Mouse (Mus musculus) forebrain, embryonic 10.5 days (tissue): Measurements from ENCODE around the gene Hba-a1. TPM values are rescaled to one million over a fixed set of nuclear protein-coding genes. Genes with fewer than 3 reads are reported as not detected.
"Not testable (repeated sequence)": the region's sequence is repeated elsewhere in the genome, so short reads cannot be mapped to it uniquely, and the experiment has no call there.

ENCODE experiments used
- DNase-seq: peaks from one replicate; pipeline ENCODE4 v3.0.0-alpha.2; 2017; ENCODE audit warnings: low spot score; ENCODE audit errors: extremely low spot score
- H3K27ac ChIP-seq: fragments of 300-500 bp; sonication (generic); 2 replicates; pipeline ENCODE4 v1.5.1; 2016; ENCODE audit warnings: mild to moderate bottlenecking
- H3K27me3 ChIP-seq: fragments of 300-500 bp; sonication (generic); 2 replicates; pipeline ENCODE4 v1.6.1; 2016; ENCODE audit warnings: mild to moderate bottlenecking; ENCODE audit not compliant: poor library complexity, severe bottlenecking
- H3K36me3 ChIP-seq: fragments of 300-500 bp; sonication (generic); replicated peaks from 2 replicates; pipeline ENCODE4 v1.6.1; 2016; ENCODE audit warnings: mild to moderate bottlenecking, moderate library complexity
- H3K4me1 ChIP-seq: fragments of 300-500 bp; sonication (generic); 2 replicates; pipeline ENCODE4 v1.6.1; 2016
- H3K4me3 ChIP-seq: fragments of 300-500 bp; sonication (generic); 2 replicates; pipeline ENCODE4 v1.5.1; 2016; ENCODE audit warnings: mild to moderate bottlenecking, moderate library complexity
- H3K9me3 ChIP-seq: fragments of 300-500 bp; sonication (generic); 2 replicates; pipeline ENCODE4 v1.6.1; 2016; ENCODE audit warnings: mild to moderate bottlenecking, moderate library complexity
- WGBS: fragments of 180-500 bp; shearing (Covaris S2); methylation state at CpG from one replicate; pipeline ENCODE4 v1.1.7; 2016; 5-methylcytosine and 5-hydroxymethylcytosine counted together
- polyA plus RNA-seq: library from polyadenylated mRNA; unstranded; fragments of >200 nt; fragmentation: Nextera tagmentation; extraction: Ambion mirVana; gene quantifications from 2 replicates; pipeline ENCODE4 v1.2.1, GENCODE M21; 2016

The Hba-a1 gene
- polyA plus RNA-seq, 1 experiment from 2014 or later = 3,072 TPM

DNA sequence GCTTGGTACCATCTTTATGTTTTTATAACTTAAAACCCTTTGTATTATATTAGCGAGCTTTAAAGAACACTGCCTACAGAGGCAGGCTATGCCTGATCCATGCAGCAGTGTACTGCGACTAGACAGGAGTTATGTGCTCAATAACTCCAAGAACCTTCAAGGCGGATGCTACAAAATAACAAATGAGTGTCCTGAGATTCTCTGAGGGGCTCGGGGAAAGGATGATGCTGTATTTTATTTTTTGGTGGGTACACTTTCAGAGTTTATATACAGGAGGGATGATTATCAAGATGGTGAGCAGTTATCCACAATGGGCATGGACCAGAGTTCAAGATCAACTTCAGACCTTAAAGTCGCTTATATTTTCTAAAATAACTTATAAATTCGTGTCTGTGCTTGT lies 16.5 kb upstream of the Hba-a1 start:
- Histone ChIP-seq H3K27me3 (no peaks in the 10 kb centered on the region), H3K27ac (peak overlapping the region; percentile 98), H3K4me1 (peaks cover 24% of the 10 kb centered on the region), H3K9me3 (no peaks in the 10 kb centered on the region), H3K36me3 (peaks cover 13% of the 10 kb centered on the region), H3K4me3 (peak overlapping the region; percentile 92)
- WGBS = 39% methylated on average over 6 of the region's 6 CpGs
- DNase-seq = no peak

DNA sequence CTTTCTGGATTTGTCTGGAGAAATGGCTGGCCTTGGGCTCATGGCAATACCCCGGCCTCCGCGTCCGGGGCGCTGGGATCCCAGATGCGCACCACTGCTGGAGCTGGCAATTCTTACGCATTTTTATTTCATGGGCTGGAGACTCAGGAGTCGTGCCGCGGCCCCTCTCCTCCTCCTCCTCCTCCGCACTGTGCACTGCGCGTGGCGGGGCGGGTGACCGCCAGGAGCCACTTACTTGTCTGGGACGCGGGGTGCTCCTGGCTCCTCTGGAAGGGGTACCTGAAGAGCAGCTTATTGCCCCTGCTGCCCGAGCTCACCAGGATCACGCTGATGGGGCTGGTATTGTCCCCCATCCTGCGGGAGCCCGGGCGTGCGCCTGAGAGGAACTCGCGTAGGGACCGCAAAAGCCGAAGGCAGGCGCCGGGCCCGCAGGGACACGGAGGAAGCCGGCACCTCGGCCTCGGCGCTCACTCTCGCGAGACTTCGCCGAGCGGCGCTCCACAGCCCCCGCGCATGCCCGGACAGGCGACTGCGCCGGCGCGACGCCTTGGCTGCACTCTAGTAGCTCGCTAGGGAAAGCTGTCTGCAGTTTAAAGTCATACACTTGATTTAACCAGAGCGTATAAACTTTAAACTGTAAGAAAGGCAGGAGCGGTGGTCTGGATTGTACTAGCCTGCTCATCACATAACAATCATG lies 16.0 kb upstream of the Hba-a1 start, which contains the start of gene Nprl3:
Gene Nprl3 (minus strand): TSS at position 520 of the 697 bp plus-strand sequence.
- Histone ChIP-seq H3K9me3 (no peaks in the 10 kb centered on the region), H3K27ac (peak within 1 kb of the TSS; percentile 98), H3K27me3 (no peaks in the 10 kb centered on the region), H3K4me3 (peak within 1 kb of the TSS; percentile 92), H3K36me3 (peaks cover 7% of the 10 kb centered on the region), H3K4me1 (peaks cover 24% of the 10 kb centered on the region)
- under 1% methylated on average over 54 of the region's 54 CpGs for WGBS
- DNase-seq = peak; percentile 93

DNA sequence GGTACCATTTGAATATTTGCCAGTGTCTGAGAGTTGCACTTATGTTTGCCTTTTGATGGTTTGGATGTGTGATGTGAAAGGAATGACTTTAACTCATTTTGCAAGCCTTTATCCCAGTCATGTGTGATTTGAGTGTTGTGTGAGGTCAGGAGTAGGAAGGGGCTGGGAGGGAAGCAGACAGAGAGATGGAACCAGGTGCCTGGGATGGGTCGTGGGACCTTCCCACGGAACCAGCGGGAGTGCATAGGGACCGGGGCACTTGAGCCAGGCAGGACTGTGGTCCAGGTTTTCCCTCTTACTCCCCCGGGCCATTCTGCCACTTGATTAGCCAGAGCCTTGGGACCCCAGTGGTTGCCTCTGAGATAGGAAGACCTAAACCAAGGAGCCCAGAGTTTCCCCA lies 15.3 kb upstream of the Hba-a1 start:
- H3K36me3 ChIP-seq = peaks cover 1% of the 10 kb centered on the region; the same call in 1 of the 2 replicates
- peak; percentile 23 for DNase-seq
- peaks cover 24% of the 10 kb centered on the region for H3K4me1 ChIP-seq
- H3K9me3 ChIP-seq = no peaks in the 10 kb centered on the region
- peak overlapping the region; percentile 92 for H3K4me3 ChIP-seq
- H3K27ac ChIP-seq = peak overlapping the region; percentile 98
- WGBS = 31% methylated on average over 5 of the region's 5 CpGs
- no peaks in the 10 kb centered on the region for H3K27me3 ChIP-seq

DNA sequence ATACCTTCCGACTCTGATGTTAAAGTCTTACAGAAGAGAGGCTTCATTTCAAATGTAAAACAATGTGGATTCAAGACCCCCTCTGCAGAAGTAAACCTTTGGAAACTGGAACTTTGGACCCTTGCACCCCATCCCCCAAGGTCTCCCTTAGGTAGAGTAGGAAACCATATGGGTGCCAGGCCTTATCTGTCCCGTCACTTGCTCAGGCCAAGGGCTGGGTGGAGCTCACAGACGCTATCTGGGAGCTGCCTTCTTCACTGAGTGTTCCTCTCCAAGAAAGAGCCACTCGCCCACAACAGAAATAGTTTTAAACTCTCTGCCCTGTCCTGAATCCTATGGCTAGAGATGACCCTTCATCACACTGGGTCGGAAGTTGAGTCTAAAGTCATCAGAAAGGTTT lies 14.4 kb upstream of the Hba-a1 start:
- Histone ChIP-seq H3K9me3 (no peaks in the 10 kb centered on the region), H3K4me3 (no peak overlapping the region), H3K27me3 (no peaks in the 10 kb centered on the region), H3K27ac (peak overlapping the region; percentile 98), H3K36me3 (no peaks in the 10 kb centered on the region), H3K4me1 (peaks cover 24% of the 10 kb centered on the region)
- WGBS = 84% methylated on average over 5 of the region's 5 CpGs
- no peak for DNase-seq

DNA sequence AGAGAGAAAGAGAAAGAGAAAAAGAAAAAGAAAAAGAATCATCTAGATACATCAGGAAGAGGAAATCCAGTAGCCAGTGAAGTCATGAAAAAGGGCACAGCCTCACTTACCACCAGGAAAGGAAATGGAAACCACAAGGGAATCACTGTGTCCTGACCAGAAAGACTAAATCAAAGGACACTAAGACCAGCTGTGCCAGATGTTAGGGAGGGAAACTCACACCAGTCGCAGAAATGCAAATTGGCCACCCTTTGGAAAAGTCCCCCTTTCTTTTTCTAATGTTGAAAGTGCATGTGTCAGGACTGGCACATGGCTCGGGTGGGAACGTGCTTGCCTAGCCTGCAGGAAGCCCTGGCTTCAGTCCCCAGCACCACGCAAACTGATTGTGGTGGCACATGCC lies 12.1 kb upstream of the Hba-a1 start:
- WGBS = 61% methylated on average over 4 of the region's 4 CpGs

DNA sequence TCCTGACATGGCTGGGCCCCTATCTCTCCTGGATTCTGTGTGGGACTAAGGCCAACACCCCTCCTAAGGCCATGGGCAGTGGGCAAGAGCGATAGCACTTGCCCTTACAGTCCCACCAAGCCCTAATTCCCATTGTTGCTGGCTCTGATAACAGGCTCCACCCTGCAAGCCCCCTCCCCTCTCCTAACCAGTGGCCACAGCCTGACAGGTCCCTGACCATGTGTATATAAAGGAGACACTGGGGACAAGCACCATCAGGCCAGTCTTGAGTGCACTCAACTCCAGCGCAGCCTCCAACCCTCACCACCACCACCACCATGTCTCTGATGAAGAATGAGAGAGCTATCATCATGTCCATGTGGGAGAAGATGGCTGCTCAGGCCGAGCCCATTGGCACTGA lies 7.0 kb upstream of the Hba-a1 start, which contains the start of gene Hba-x:
Gene Hba-x (plus strand): TSS at position 54 of the 400 bp plus-strand sequence.
- peaks cover 30% of the 10 kb centered on the region for H3K27me3 ChIP-seq
- peaks cover 10% of the 10 kb centered on the region for H3K4me1 ChIP-seq
- WGBS = 76% methylated on average over 3 of the region's 3 CpGs
- no peak for DNase-seq
- peak within 1 kb of the TSS; percentile 26; the same call in 1 of the 2 replicates for H3K27ac ChIP-seq
- no peak within 1 kb of the TSS for H3K4me3 ChIP-seq
- H3K9me3 ChIP-seq = no peaks in the 10 kb centered on the region
- no peaks in the 10 kb centered on the region for H3K36me3 ChIP-seq

More for the DNA sequence above, 12.1 kb upstream of the Hba-a1 start:
- H3K27me3 ChIP-seq = peaks cover 1% of the 10 kb centered on the region; the same call in 1 of the 2 replicates
- H3K4me3 ChIP-seq = no peak overlapping the region
- H3K27ac ChIP-seq = no peak overlapping the region
- peaks cover 16% of the 10 kb centered on the region for H3K4me1 ChIP-seq
- no peak for DNase-seq
- H3K9me3 ChIP-seq = no peaks in the 10 kb centered on the region
- no peaks in the 10 kb centered on the region for H3K36me3 ChIP-seq

DNA sequence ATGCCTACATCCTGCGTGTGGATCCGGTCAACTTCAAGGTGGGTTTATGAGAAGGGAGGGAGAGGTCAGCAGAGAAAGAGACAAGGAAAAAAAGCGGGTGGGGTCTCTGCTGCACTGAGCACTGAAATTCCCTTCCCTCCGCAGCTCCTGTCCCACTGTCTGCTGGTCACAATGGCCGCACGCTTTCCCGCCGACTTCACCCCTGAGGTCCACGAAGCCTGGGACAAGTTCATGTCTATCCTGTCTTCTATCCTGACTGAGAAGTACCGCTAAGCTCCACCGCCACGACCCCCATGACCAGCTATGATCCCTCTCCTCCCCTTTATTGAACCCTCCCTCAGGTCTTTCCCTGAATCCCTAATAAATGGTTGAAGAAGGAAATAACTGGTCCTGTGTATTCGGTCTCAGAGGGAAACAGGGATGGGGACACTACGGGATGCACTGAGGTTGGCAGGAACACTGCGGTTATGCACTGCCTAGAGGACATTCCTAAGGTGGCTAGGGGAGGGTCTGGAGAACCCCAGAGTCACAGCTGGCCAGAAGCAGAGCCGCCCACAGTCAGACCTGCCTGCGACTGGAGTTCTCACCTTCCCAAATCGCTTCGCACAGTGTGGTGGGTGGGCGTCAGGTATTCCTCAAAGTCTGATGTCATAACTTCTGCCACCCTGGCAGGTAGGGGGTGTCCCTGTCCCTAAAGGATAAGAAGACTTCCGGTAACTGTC lies 5.4 kb upstream of the Hba-a1 start:
- WGBS = 74% methylated on average over 21 of the region's 21 CpGs
- peak; percentile 26 for DNase-seq
- no peaks in the 10 kb centered on the region for H3K9me3 ChIP-seq
- H3K4me3 ChIP-seq = no peak overlapping the region
- H3K4me1 ChIP-seq = peaks cover 10% of the 10 kb centered on the region
- peaks cover 35% of the 10 kb centered on the region for H3K27me3 ChIP-seq
- no peaks in the 10 kb centered on the region for H3K36me3 ChIP-seq
- H3K27ac ChIP-seq = no peak overlapping the region

DNA sequence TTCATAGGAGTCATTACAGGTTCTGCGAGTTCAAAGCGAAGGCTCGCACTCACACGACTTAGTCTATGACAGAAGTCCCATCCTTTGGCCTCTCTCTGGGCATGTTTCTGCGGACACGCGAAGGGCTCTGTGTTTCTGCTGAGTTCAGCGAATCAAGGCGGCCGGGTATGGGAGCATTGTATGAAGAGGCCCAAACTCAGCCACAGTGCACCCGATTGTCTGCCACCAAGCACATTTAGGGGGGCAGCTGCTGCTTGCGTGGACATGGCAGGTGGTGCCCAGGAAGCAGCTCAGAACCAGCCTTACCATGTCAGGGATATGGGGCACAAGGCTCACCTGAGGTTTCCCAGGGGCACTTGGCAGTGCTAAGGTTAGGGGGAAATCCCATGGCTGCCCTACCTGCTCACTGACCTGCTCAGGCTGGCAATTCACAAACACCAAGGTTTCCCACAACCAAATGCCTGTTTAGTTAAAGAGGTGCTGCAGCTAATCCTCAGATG lies 4.8 kb upstream of the Hba-a1 start:
- no peaks in the 10 kb centered on the region for H3K36me3 ChIP-seq
- WGBS = 83% methylated on average over 12 of the region's 12 CpGs
- no peaks in the 10 kb centered on the region for H3K9me3 ChIP-seq
- H3K27me3 ChIP-seq = peaks cover 35% of the 10 kb centered on the region
- no peak for DNase-seq
- 0 out of 2 replicates have a peak overlapping the region, but pooled peaks have one; percentile 20 for H3K27ac ChIP-seq
- no peak overlapping the region for H3K4me3 ChIP-seq
- H3K4me1 ChIP-seq = peaks cover 10% of the 10 kb centered on the region

DNA sequence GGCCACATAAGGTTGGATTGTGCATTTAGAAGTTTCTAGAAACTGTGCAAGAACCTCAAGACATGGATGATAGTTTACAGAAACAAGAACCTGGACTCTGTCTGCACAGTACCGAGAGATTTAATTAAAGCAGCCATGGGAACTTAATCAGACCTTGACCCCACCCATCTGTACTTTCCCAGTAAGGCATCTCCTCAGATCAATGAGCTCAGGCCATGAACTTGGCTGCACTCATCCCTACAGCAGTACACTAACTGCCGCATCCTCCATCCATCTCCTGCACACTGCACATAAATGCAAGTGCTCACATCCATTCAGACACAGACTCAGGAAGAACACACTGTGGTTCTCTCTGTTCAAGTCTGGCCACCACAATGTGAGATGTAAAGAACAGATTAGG lies 2.7 kb upstream of the Hba-a1 start:
- Histone ChIP-seq H3K4me1 (peaks cover 10% of the 10 kb centered on the region), H3K27ac (no peak overlapping the region), H3K9me3 (no peaks in the 10 kb centered on the region), H3K4me3 (no peak overlapping the region), H3K36me3 (no peaks in the 10 kb centered on the region), H3K27me3 (peaks cover 35% of the 10 kb centered on the region)
- DNase-seq = no peak
- WGBS = 74% methylated on average over 2 of the region's 2 CpGs

DNA sequence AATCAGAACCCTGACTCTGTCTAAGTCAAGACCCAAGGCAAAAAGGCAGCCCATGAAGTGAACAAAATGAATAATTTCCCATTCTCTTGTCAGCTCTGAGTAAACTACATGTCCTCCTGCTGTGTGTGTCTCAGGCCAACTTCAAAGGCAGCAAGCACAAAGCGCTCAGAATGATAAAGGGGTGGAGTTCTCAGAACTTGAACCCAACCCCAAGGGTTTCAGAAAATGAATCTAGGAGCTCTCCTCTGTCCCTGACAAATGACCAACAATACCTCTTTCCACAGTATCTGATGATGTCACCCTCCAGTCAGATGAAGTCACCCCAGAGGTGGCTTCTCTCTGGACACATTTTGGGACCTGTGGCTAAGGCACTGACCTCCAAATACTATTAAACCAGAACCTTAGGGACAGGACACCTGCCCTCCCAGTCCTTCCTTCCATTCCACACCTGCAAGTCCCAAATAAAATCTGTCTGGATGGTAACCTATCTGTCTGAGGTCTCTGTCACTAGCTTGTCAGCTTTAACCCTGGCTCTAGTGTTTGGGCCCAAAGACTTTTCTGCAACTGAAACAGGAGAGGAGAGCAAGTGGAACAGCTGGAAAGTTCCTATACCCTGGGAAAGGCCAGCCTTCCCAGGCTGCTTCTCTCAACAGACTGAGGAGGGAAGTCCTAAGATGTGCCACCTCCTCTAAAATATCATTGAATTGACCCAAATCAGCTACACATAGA lies 1.7 kb upstream of the Hba-a1 start:
- H3K4me3 ChIP-seq = no peak overlapping the region
- 73% methylated on average over 1 of the region's 1 CpGs for WGBS

DNA sequence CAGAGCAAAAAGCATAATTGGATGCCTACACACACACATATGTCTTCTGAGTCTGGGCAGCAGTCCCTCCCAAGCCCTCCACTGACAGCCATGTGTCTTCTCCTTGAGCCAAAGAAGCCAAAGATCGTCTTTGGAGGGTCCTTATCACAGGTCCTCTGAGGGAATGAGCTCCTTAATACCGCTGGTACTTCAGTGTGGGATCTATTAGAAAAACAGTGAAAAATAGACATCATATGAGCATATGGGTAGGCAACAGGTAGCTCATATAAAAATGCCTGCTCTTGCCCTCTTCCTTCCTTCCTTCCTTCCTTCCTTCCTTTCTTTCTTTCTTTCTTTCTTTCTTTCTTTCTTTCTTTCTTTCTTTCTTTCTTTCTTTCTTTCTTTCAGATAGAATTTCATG lies 1.3 kb downstream of the Hba-a1 start:
- H3K4me1 ChIP-seq, H3K4me3 ChIP-seq, H3K27ac ChIP-seq, DNase-seq, H3K36me3 ChIP-seq, H3K9me3 ChIP-seq: not testable (repeated sequence)
- peaks cover 22% of the 10 kb centered on the region for H3K27me3 ChIP-seq
- 61% methylated on average over 2 of the region's 2 CpGs for WGBS

More for the DNA sequence above, 1.7 kb upstream of the Hba-a1 start:
- Histone ChIP-seq H3K9me3 (no peaks in the 10 kb centered on the region), H3K27me3 (peaks cover 30% of the 10 kb centered on the region), H3K27ac (no peak overlapping the region), H3K36me3 (no peaks in the 10 kb centered on the region), H3K4me1 (peaks cover 10% of the 10 kb centered on the region)
- DNase-seq = no peak

DNA sequence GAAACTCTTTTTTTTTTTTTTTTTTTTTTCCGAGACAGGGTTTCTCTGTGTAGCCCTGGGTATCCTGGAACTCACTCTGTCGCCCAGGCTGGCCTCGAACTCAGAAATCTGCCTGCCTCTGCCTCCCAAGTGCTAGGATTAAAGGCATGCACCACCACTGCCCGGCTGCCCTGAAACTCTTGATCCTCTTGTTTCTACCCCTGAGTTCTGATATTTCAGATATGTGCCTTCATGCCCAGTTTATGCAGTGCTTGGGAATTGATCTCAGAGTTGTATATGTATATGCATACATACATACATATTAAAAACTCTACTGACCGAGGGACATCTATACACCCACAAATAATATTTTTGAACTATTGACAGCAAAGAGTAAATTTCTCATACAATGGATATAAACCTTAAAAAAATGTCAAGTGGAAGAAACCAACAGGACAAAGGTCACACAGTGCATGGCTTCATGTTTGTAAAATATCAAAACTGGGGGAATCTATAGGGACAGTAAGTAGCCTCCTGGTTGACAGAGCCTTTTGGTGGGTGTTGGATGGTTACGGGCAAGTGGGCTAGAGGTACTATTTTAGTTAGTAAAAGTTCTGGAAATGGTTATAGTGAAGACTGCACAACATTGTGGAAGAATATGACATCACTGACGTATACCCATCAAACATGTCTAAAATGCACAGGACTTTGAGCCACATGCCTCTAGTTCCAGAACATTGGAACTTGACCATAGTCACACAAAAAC lies 1.9 kb downstream of the Hba-a1 start:
- H3K4me3 ChIP-seq = no peak overlapping the region
- no peaks in the 10 kb centered on the region for H3K4me1 ChIP-seq
- peaks cover 22% of the 10 kb centered on the region for H3K27me3 ChIP-seq
- 83% methylated on average over 7 of the region's 7 CpGs for WGBS
- no peak overlapping the region for H3K27ac ChIP-seq
- no peaks in the 10 kb centered on the region for H3K36me3 ChIP-seq
- no peak for DNase-seq
- H3K9me3 ChIP-seq = no peaks in the 10 kb centered on the region
